Mouse (Mus musculus): ENCODE results near the gene Alpk1. TPM values are rescaled to one million over a fixed set of nuclear protein-coding genes. Genes with fewer than 3 reads are reported as not detected.

Alpk1 gene
- polyA plus RNA-seq, 1 experiment from 2014 or later, result 0.80 TPM

DNA sequence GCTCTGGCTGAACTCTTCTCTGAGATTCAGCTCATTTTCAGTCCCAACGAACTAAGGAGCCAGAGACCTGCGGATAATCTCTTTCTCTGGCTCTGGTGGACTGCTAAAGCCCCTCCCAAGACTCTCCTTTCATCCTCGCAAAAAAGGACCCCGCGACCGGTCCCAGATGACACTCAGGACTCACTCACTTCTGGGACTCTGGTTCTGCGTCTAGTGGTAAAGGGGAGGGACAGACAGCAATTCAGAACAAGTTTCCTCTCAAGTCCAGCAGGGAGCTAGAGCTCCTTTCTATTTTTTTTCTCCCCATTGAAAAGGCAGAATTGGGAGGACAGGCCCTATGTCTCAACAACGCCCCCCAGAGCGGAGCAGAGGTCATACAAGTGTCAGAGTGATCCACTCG is 148.7 kb downstream of the Alpk1 start:
- Histone ChIP-seq H3K27me3 (peaks cover 87% of the 10 kb centered on the region), H3K27ac (replicated peaks) (no peak overlapping the region), H3K4me3 (0 out of 2 replicates have a peak overlapping the region, but pooled peaks have one; percentile 55), H3K4me2 (peak overlapping the region; percentile 92; the same call in 1 of the 2 replicates), H3K36me3 (no peaks in the 10 kb centered on the region), H3K9ac (no peak overlapping the region), H3K9me3 (no peaks in the 10 kb centered on the region), H3K4me1 (replicated peaks) (peaks cover 51% of the 10 kb centered on the region)
- 0% methylated on average over 10 of the region's 10 CpGs for WGBS
- ATAC-seq (ENCODE audit: low read depth), result no peak

GRCm38 (mm10) chr3:127630735-127631372 is 149.5 kb downstream of the Alpk1 start:
- Histone ChIP-seq H3K4me3 (no peak overlapping the region), H3K9ac (no peak overlapping the region), H3K27ac (replicated peaks) (no peak overlapping the region), H3K36me3 (no peaks in the 10 kb centered on the region), H3K4me2 (peak overlapping the region; percentile 92; the same call in 1 of the 2 replicates), H3K4me1 (replicated peaks) (peaks cover 55% of the 10 kb centered on the region), H3K9me3 (no peaks in the 10 kb centered on the region), H3K27me3 (peaks cover 88% of the 10 kb centered on the region)
- no peak for ATAC-seq (ENCODE audit: low read depth)
- 2% methylated on average over 17 of the region's 17 CpGs for WGBS

DNA sequence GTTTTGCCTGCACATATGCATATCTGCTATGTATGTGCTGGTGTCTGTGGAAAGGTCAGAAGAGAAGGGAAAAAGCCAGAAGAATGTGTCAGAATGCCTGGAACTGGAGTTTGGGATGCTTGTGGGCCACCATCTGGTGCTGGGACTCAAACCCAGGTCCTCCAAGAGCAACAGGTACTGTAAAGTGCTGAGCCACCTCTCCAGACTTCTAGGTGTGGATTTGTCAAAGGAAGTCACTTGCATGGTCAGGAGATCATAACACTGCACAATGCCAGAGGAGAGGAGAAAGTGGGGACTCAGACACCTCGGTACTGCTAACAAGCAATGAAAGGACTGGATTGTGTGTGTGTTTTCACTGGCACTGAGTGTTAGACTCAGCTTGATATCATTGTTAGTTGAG is 150.1 kb downstream of the Alpk1 start:
- 2% methylated on average over 1 of the region's 1 CpGs for WGBS
- no peak overlapping the region for H3K4me2 ChIP-seq
- no peak for ATAC-seq (ENCODE audit: low read depth)
- H3K27ac ChIP-seq (replicated peaks), result no peak overlapping the region
- H3K4me3 ChIP-seq, result no peak overlapping the region
- peaks cover 60% of the 10 kb centered on the region for H3K4me1 ChIP-seq (replicated peaks)
- H3K27me3 ChIP-seq, result peaks cover 91% of the 10 kb centered on the region
- H3K9me3 ChIP-seq, result no peaks in the 10 kb centered on the region
- no peaks in the 10 kb centered on the region for H3K36me3 ChIP-seq
- H3K9ac ChIP-seq, result no peak overlapping the region

DNA sequence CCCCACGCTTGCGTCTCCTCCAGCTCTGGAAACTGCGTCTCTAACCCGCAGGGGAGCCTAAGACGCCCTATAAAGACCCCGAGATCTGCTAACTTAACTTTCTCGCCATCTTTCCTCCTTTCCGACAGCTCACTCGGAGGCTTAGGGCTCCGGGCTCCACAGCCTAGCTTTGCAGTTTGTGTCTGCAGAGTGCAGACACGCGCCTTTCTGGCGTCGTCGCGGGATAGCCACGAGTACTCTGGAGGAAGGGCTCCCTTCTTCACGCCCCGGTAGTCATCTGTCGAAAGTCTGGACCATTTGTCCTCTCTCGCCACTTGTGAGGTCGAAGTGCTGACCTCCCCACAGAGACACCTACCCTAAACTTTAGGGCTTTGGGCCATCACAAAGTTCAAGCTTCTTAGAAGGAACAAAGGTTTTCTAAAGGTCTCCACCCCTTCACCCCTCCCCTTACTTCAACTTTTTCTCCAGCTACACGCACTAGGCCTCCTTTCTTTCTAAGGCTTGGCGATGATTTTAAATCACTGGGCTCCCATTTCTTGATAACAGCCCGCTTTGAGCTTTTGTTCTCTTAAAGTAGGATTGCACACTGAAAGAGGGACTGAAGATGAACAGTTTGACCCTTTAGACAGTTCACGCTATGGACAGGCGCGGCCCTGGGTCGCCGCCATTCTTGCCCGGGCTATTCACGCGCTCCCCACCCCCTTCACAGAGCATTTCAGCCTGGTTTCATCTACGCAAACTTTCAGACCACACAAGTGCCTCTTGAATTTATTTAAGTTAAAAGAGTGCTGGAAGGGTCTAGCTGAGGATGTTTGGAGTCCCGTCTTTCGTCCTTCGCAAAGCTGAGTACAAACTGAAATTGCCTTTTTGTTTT is 151.8 kb downstream of the Alpk1 start:
- H3K9me3 ChIP-seq, result no peaks in the 10 kb centered on the region
- 2% methylated on average over 37 of the region's 37 CpGs for WGBS
- H3K9ac ChIP-seq, result no peak overlapping the region
- H3K27ac ChIP-seq (replicated peaks), result no peak overlapping the region
- H3K36me3 ChIP-seq, result no peaks in the 10 kb centered on the region
- ATAC-seq (ENCODE audit: low read depth), result no peak
- no peak overlapping the region for H3K4me3 ChIP-seq
- peaks cover 49% of the 10 kb centered on the region for H3K4me1 ChIP-seq (replicated peaks)
- peak overlapping the region; percentile 29; the same call in 1 of the 2 replicates for H3K4me2 ChIP-seq
- peaks cover 92% of the 10 kb centered on the region for H3K27me3 ChIP-seq

DNA sequence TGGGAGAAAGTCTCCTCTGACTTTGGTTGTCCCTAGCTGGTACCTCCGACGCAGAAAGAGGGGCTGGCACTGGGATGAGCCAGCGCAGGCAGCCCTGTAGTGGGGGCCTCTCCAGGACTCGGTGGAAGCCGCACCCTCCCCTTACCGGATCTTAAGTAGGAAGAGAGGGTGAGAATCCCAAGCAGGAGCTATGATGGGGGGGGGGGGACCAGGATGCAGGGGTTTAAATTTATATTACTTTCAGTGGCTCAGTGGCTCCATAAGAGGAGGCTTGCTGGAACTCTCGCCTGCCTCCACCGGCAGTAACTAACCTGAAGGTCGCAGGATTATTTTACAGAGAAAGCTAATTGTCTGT is 152.4 kb downstream of the Alpk1 start:
- under 1% methylated on average over 9 of the region's 9 CpGs for WGBS
- no peak overlapping the region for H3K27ac ChIP-seq (replicated peaks)
- peaks cover 93% of the 10 kb centered on the region for H3K27me3 ChIP-seq
- no peaks in the 10 kb centered on the region for H3K9me3 ChIP-seq
- no peak overlapping the region for H3K9ac ChIP-seq
- no peaks in the 10 kb centered on the region for H3K36me3 ChIP-seq
- H3K4me3 ChIP-seq, result no peak overlapping the region
- H3K4me2 ChIP-seq, result peak overlapping the region; percentile 29
- H3K4me1 ChIP-seq (replicated peaks), result peaks cover 43% of the 10 kb centered on the region
- no peak for ATAC-seq (ENCODE audit: low read depth)

DNA sequence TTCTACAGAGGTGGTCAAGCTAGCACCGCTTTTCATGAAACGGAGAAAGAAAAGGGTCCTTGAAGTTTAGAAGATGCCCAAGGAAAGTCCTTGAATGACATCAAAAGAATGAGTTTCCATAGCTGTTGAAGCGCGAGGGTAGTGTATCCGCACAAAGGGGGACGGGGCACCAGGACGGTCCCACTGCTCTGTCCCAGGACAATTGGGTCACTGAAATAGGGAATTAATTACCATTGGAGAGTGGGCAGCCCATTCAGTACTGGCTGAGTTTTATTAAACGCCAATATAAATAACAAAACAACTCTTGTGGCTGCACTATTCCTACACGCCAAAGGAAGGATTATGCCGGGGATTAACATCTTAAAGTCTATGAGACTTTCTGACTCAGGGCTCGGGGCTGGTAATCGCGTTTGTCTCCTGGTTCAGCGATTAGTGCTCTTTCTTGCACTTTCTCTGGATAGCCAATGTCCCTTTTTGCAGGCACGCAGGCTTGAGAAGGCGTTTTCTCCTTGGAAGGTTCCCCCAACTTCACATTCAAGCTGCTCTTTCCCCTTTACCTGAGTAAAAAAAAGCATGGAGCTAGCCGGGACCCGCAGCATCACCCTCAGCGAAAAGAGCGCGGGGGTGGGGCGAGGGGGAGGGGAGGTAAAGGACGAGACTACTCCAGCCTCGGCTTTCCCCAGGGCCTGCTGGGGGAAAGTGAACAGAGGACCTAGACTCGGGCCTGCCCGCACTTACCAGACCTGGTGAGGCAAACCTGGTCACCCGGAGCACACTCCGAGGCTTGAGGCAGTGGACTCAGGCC is 153.0 kb downstream of the Alpk1 start:
- under 1% methylated on average over 28 of the region's 28 CpGs for WGBS
- no peaks in the 10 kb centered on the region for H3K36me3 ChIP-seq
- H3K4me1 ChIP-seq (replicated peaks), result peaks cover 37% of the 10 kb centered on the region
- H3K4me3 ChIP-seq, result no peak overlapping the region
- peaks cover 93% of the 10 kb centered on the region for H3K27me3 ChIP-seq
- H3K9ac ChIP-seq, result no peak overlapping the region
- H3K4me2 ChIP-seq, result peak overlapping the region; percentile 29
- no peak overlapping the region for H3K27ac ChIP-seq (replicated peaks)
- H3K9me3 ChIP-seq, result no peaks in the 10 kb centered on the region
- no peak for ATAC-seq (ENCODE audit: low read depth)

DNA sequence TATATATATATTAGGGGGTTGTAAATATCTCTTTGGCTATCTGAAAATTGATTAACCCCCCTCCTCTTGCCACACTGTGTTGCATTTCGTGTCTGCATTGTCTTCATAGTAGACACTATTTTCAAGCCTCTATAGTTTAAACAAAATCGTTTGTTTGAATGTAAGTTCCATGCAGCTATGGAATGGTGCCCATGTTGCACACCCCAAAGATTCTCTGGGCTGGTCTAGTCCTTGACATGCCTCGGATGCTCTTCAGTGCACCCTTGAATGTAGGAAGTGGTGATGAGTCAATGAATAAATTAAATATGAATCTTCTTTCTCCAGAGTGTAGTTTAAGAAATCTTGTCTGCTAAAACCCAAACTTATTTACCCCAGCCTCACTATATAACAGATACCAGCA is 153.8 kb downstream of the Alpk1 start:
- ATAC-seq (ENCODE audit: low read depth), result no peak
- peaks cover 89% of the 10 kb centered on the region for H3K27me3 ChIP-seq
- peaks cover 33% of the 10 kb centered on the region for H3K4me1 ChIP-seq (replicated peaks)
- no peak overlapping the region for H3K4me2 ChIP-seq
- no peaks in the 10 kb centered on the region for H3K36me3 ChIP-seq
- H3K9me3 ChIP-seq, result no peaks in the 10 kb centered on the region
- WGBS, result 4% methylated on average over 3 of the region's 3 CpGs
- no peak overlapping the region for H3K27ac ChIP-seq (replicated peaks)
- no peak overlapping the region for H3K4me3 ChIP-seq
- no peak overlapping the region for H3K9ac ChIP-seq

- no peak overlapping the region for H3K9ac ChIP-seq
Measured at GRCm38 (mm10) chr3:127625701-127626399, 154.5 kb downstream of the Alpk1 start.

GRCm38 (mm10) chr3:127625296-127625695 is 155.0 kb downstream of the Alpk1 start:
- peaks cover 30% of the 10 kb centered on the region for H3K4me1 ChIP-seq (replicated peaks)
- H3K27me3 ChIP-seq, result peaks cover 76% of the 10 kb centered on the region
- H3K36me3 ChIP-seq, result no peaks in the 10 kb centered on the region
- H3K9ac ChIP-seq, result no peak overlapping the region
- H3K27ac ChIP-seq (replicated peaks), result no peak overlapping the region
- WGBS, result under 1% methylated on average over 36 of the region's 36 CpGs
- peak overlapping the region; percentile 57 for H3K4me2 ChIP-seq
- peak overlapping the region; percentile 36 for H3K4me3 ChIP-seq
- H3K9me3 ChIP-seq, result no peaks in the 10 kb centered on the region
- peak; percentile 89 for ATAC-seq (ENCODE audit: low read depth)

More at GRCm38 (mm10) chr3:127625701-127626399, 154.5 kb downstream of the Alpk1 start:
- ATAC-seq (ENCODE audit: low read depth), result peak; percentile 48; the same call in 1 of the 2 replicates
- WGBS, result under 1% methylated on average over 28 of the region's 28 CpGs
- Histone ChIP-seq H3K9me3 (no peaks in the 10 kb centered on the region), H3K4me3 (peak overlapping the region; percentile 36), H3K4me1 (replicated peaks) (peaks cover 30% of the 10 kb centered on the region), H3K27me3 (peaks cover 82% of the 10 kb centered on the region), H3K36me3 (no peaks in the 10 kb centered on the region), H3K4me2 (peak overlapping the region; percentile 57), H3K27ac (replicated peaks) (no peak overlapping the region)

Measured in neural tube, embryonic 13.5 days (tissue).